Mouse (Mus musculus): Measurements from ENCODE around the gene Asna1. TPM values are rescaled to one million over a fixed set of nuclear protein-coding genes. Genes with fewer than 3 reads are reported as not detected.

The Asna1 gene
- total RNA-seq, 2 experiments from 2014 or later: 73.5 to 82.3 TPM

- no peak for ATAC-seq (replicated peaks; ENCODE audit: low FRiP score, low TSS enrichment, poor library complexity, severe bottlenecking)
Measured at GRCm38 (mm10) chr8:84995680-84996079, 29.4 kb downstream of the Asna1 start.

DNA sequence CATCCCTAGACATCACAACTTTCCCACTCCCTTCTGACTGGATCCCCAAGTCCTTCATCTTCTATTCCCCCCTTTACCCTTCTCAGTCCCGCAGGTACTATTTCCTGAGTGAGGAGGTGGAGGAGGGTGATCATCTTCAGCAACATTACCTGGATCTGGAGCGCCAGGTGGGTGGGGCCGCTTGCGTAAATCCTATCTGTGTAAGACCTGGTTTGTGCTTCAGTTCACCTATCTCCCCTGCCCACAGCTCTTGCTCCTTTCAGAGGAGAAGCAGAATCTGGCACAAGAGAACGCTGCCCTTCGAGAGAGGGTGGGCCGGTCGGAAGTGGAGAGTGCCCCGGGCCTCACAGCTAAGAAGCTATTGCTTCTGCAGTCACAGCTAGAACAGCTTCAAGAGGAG is 30.7 kb downstream of the Asna1 start:
- ATAC-seq (replicated peaks; ENCODE audit: low FRiP score, low TSS enrichment, poor library complexity, severe bottlenecking): no peak

- ATAC-seq (replicated peaks; ENCODE audit: low FRiP score, low TSS enrichment, poor library complexity, severe bottlenecking): peak; percentile 27
Measured at GRCm38 (mm10) chr8:84990836-84991235, 34.2 kb downstream of the Asna1 start.

GRCm38 (mm10) chr8:84990349-84990748 is 34.7 kb downstream of the Asna1 start, which contains the start of gene Hook2:
Hook2 (plus strand) TSS chr8:84990603.
- ATAC-seq (replicated peaks; ENCODE audit: low FRiP score, low TSS enrichment, poor library complexity, severe bottlenecking): peak; percentile 78

DNA sequence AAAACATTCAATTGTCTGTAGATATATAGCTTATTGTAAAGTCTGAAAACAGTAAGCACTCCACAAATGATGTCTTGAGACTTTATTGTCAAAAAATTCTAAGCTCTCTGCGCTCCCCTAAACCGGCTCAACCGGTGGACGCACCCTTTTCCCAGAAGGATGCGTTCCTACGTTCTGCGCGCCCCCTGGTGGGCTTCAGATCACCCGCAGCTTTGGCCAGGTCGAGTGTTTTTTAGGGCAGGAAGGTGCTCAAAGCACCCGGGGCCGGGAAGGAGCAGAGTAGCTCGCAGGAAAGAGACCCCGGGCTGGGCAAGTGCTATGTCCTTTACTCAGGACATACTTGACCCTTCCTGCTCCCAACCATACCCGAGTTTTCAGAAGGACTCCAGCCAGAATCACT is 35.3 kb downstream of the Asna1 start:
- ATAC-seq (replicated peaks; ENCODE audit: low FRiP score, low TSS enrichment, poor library complexity, severe bottlenecking): peak; percentile 47; the same call in 1 of the 2 replicates

DNA sequence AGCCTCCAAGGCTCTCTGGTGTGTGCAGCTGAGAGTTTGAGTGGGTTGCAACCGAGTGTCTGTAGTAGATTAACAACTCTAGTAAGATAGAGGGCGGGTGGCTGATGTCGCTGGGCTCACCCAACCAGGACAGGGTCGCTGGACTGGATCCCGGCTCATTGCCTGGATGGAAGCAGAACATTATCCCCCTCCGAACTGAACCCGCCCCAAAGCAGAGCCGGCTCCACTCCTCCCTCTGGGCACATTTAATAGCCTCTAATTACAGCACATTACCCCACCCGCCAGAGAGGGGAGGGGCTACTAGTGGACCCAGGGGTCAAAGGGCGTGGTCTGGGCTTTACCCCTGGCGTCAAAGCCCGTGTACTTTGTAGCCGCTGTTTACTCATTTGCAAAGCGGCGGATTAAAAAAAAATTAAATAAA is 35.8 kb downstream of the Asna1 start:
- peak; percentile 8; the same call in 1 of the 2 replicates for ATAC-seq (replicated peaks; ENCODE audit: low FRiP score, low TSS enrichment, poor library complexity, severe bottlenecking)

- ATAC-seq (replicated peaks; ENCODE audit: low FRiP score, low TSS enrichment, poor library complexity, severe bottlenecking): no peak
Measured at GRCm38 (mm10) chr8:84987903-84988302, 37.2 kb downstream of the Asna1 start.

GRCm38 (mm10) chr8:84987388-84987787 is 37.7 kb downstream of the Asna1 start:
- ATAC-seq (replicated peaks; ENCODE audit: low FRiP score, low TSS enrichment, poor library complexity, severe bottlenecking): no peak

- ATAC-seq (replicated peaks; ENCODE audit: low FRiP score, low TSS enrichment, poor library complexity, severe bottlenecking): peak; percentile 6; the same call in 1 of the 2 replicates
Measured at GRCm38 (mm10) chr8:84986379-84986945, 38.6 kb downstream of the Asna1 start.

- ATAC-seq (replicated peaks; ENCODE audit: low FRiP score, low TSS enrichment, poor library complexity, severe bottlenecking): peak; percentile 42
Measured at GRCm38 (mm10) chr8:84985684-84986378, 39.2 kb downstream of the Asna1 start.

DNA sequence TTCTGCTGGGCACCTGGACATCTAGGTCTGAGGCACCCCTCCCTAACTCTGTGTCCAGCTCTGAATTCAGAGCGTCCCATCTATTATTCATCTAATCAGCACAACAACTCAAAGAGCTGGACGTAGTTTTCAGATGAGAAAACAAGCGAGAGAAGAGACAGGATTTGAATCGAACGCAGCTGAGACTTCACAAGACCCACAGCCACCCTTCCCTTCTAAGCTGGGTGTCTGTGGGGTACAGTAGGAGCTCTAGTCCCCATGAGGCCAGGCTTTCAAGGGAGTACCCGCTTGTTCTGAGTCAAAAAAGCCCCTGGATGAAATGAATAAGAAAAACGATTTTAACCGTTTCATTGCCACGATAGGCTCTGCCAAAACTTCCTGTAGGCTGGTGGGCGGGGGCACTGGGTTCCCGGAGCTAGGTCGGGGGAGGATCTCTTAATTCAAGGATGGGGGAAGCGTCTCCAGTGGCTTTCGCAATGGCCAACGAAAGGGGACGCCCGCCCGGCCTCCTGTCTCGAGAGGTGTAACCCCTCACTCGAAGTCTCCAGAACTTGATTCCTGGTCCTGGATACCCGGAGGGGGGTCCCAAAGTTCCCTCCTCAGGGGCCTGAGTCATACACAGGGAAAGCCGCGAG is 39.9 kb downstream of the Asna1 start:
- ATAC-seq (replicated peaks; ENCODE audit: low FRiP score, low TSS enrichment, poor library complexity, severe bottlenecking): no peak

GRCm38 (mm10) chr8:84984294-84985048 is 40.6 kb downstream of the Asna1 start:
- no peak for ATAC-seq (replicated peaks; ENCODE audit: low FRiP score, low TSS enrichment, poor library complexity, severe bottlenecking)

- ATAC-seq (replicated peaks; ENCODE audit: low FRiP score, low TSS enrichment, poor library complexity, severe bottlenecking): no peak
Measured at GRCm38 (mm10) chr8:84982499-84983011, 42.5 kb downstream of the Asna1 start.

DNA sequence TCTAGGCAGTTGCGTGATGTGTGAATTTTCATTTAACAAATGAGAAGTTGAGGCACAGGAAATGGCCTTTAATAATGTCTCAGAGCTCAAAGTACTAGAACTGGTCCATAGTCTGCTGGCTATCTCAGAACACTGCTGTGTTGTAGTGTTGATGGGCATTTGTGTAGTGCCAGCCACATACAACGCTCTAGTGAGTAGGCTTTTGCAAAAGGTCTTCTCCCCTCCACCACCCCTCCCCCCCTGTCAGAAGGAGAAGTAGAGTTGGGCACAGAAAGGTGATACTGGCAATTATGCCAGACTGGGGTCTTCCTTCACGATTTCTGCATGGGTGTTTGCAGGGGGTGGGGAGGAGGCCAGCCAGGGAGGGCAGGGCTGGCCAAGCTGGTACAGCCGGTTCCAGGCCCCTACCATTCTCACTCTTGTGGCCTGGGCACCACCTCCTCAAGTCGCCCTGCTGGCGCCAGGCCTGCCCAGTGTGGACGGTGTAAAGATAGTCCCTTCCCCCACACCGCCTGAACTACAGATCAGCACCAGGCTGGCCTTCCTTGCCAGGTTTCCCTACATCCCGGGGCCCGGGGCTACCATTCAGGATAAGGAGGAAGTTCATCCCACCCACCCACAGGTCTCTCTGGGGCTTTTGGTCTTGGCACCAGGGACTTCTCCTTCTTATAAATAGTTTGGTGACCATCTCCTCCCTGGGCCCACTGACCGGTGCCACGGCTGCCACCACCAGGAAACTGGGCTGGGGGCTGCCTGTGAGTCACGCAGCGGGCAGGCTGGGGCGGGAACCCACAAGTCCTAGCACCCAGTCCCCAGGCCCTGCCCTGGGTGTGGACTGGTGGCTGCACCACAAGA is 43.2 kb downstream of the Asna1 start:
- ATAC-seq (replicated peaks; ENCODE audit: low FRiP score, low TSS enrichment, poor library complexity, severe bottlenecking): no peak

- ATAC-seq (replicated peaks; ENCODE audit: low FRiP score, low TSS enrichment, poor library complexity, severe bottlenecking): no peak
Measured at GRCm38 (mm10) chr8:84980622-84981358, 44.3 kb downstream of the Asna1 start.

- peak; percentile 27 for ATAC-seq (replicated peaks; ENCODE audit: low FRiP score, low TSS enrichment, poor library complexity, severe bottlenecking)
Measured at GRCm38 (mm10) chr8:84979599-84980421, 45.3 kb downstream of the Asna1 start.

DNA sequence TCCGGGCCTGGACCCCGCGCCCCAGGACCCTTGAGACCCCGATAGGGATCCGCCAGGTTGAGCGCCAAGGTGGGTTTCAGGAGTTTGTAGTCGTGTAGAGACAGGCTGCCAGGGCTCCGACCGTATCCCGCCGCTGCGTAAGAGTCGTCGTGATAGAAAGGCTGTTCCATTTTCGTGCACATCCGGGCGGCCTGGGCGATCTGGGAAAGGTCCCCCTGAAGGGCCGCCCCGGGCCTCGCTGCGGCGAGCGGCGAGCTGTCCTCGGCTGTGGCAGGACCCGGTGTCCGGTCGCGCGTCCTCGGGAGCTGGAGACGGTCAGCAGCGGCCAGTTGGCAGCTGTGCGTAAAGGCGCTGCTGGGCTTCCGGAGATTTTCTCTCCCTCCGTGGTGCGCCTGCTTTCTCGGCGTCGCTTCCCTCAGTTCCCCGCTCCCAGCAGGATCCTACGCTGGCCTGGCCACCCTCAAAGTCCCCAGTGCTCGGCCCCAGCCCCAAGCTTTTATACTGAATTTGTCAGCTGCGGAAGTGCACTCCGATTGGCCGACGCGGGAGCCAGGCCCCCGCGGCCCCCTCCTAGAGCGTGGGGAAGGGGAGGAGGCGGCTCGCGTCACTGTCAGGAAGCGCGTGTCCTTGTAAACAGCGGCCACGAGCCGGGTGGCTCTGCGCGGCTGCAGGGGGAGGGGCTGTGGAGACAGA is 46.7 kb downstream of the Asna1 start, which contains the start of gene Junb:
TSS of gene Junb (minus strand) at position 471 of the 693 bp plus-strand sequence.
- ATAC-seq (replicated peaks; ENCODE audit: low FRiP score, low TSS enrichment, poor library complexity, severe bottlenecking): peak; percentile 20

All from megakaryocyte-erythroid progenitor cell, adult 5-6 weeks (primary cell).